Mouse (Mus musculus) heart, embryonic 12.5 days (tissue): ENCODE measurements around the gene Lgr4. TPM values are rescaled to one million over a fixed set of nuclear protein-coding genes. Genes with fewer than 3 reads are reported as not detected.
A peak's percentile ranks its signal among the peaks of the same experiment; 100 is the strongest.

Experiments used
- ATAC-seq: fragments of 200-750 bp; cut with Nextera tagmentation; 2 replicates; pipeline ENCODE4 v1.8.0; 2017; ENCODE audit warnings: moderate TSS enrichment, moderate library complexity; ENCODE audit not compliant: insufficient number of reproducible peaks, low FRiP score
- H3K27ac ChIP-seq: fragments of 300-500 bp; sonication (generic); 2 replicates; pipeline ENCODE4 v1.5.1; 2016; ENCODE audit warnings: mild to moderate bottlenecking, moderate library complexity; ENCODE audit not compliant: poor library complexity, severe bottlenecking
- H3K27me3 ChIP-seq: fragments of 300-500 bp; sonication (generic); replicated peaks from 2 replicates; pipeline ENCODE4 v1.6.1; 2016; ENCODE audit warnings: mild to moderate bottlenecking, moderate library complexity
- H3K36me3 ChIP-seq: fragments of 300-500 bp; sonication (generic); 2 replicates; pipeline ENCODE4 v1.6.1; 2016; ENCODE audit warnings: mild to moderate bottlenecking, moderate library complexity
- H3K4me1 ChIP-seq: fragments of 300-500 bp; sonication (generic); replicated peaks from 2 replicates; pipeline ENCODE4 v1.6.1; 2016; ENCODE audit warnings: mild to moderate bottlenecking
- H3K4me2 ChIP-seq: fragments of 300-500 bp; sonication (generic); 2 replicates; pipeline ENCODE4 v1.6.1; 2016; ENCODE audit warnings: mild to moderate bottlenecking, moderate library complexity
- H3K4me3 ChIP-seq: fragments of 300-500 bp; sonication (generic); 2 replicates; pipeline ENCODE4 v1.5.1; 2016; ENCODE audit warnings: mild to moderate bottlenecking
- H3K9ac ChIP-seq: fragments of 300-500 bp; sonication (generic); 2 replicates; pipeline ENCODE4 v1.6.1; 2016; ENCODE audit warnings: mild to moderate bottlenecking, moderate library complexity
- H3K9me3 ChIP-seq: fragments of 300-500 bp; sonication (generic); replicated peaks from 2 replicates; pipeline ENCODE4 v1.6.1; 2016; ENCODE audit warnings: mild to moderate bottlenecking, moderate library complexity
- WGBS: fragments of 180-500 bp; shearing (Covaris S2); methylation state at CpG from one replicate; pipeline ENCODE4 v1.1.7; 2016; 5-methylcytosine and 5-hydroxymethylcytosine counted together
- polyA plus RNA-seq: library from polyadenylated mRNA; unstranded; fragments of >200 nt; fragmentation: Nextera tagmentation; extraction: Ambion mirVana; gene quantifications from 2 replicates; pipeline ENCODE4 v1.2.1, GENCODE M21; 2016

The Lgr4 gene
- polyA plus RNA-seq, 1 experiment from 2014 or later, result 15.1 TPM

GRCm38 (mm10) chr2:109949519-109949918, 32.1 kb downstream of the Lgr4 start:
- Histone ChIP-seq H3K27ac (no peak overlapping the region), H3K27me3 (no peaks in the 10 kb centered on the region), H3K9ac (no peak overlapping the region), H3K36me3 (no peaks in the 10 kb centered on the region), H3K4me1 (peaks cover 61% of the 10 kb centered on the region), H3K4me2 (no peak overlapping the region), H3K9me3 (no peaks in the 10 kb centered on the region), H3K4me3 (no peak overlapping the region)
- ATAC-seq, result no peak

- 73% methylated on average over 3 of the region's 3 CpGs for WGBS
- H3K4me3 ChIP-seq, result no peak overlapping the region
- H3K9ac ChIP-seq, result no peak overlapping the region
- H3K27me3 ChIP-seq, result no peaks in the 10 kb centered on the region
- no peak overlapping the region for H3K27ac ChIP-seq
- no peak overlapping the region for H3K4me2 ChIP-seq
- H3K9me3 ChIP-seq, result no peaks in the 10 kb centered on the region
- no peaks in the 10 kb centered on the region for H3K36me3 ChIP-seq
- peaks cover 61% of the 10 kb centered on the region for H3K4me1 ChIP-seq
- ATAC-seq, result no peak
Observed at GRCm38 (mm10) chr2:109950311-109950710, 32.9 kb downstream of the Lgr4 start.

- no peak overlapping the region; the same call in 1 of the 2 replicates for H3K9ac ChIP-seq
- WGBS, result 35% methylated on average over 4 of the region's 4 CpGs
- no peak overlapping the region for H3K4me3 ChIP-seq
- no peaks in the 10 kb centered on the region for H3K9me3 ChIP-seq
- no peaks in the 10 kb centered on the region for H3K27me3 ChIP-seq
- peak overlapping the region; percentile 45; the same call in 1 of the 2 replicates for H3K27ac ChIP-seq
- H3K4me1 ChIP-seq, result peaks cover 60% of the 10 kb centered on the region
- 0 out of 2 replicates have a peak overlapping the region, but pooled peaks have one; percentile 3 for H3K4me2 ChIP-seq
- ATAC-seq, result no peak
- H3K36me3 ChIP-seq, result no peaks in the 10 kb centered on the region
Observed at GRCm38 (mm10) chr2:109951050-109951449, 33.6 kb downstream of the Lgr4 start.

GRCm38 (mm10) chr2:109953048-109953717, 35.7 kb downstream of the Lgr4 start:
- Histone ChIP-seq H3K4me3 (no peak overlapping the region), H3K4me2 (no peak overlapping the region), H3K9me3 (no peaks in the 10 kb centered on the region), H3K27ac (no peak overlapping the region), H3K4me1 (peaks cover 71% of the 10 kb centered on the region), H3K36me3 (no peaks in the 10 kb centered on the region), H3K27me3 (no peaks in the 10 kb centered on the region), H3K9ac (no peak overlapping the region)
- ATAC-seq, result no peak
- 86% methylated on average over 10 of the region's 10 CpGs for WGBS

GRCm38 (mm10) chr2:109953893-109954292, 36.4 kb downstream of the Lgr4 start:
- no peak overlapping the region for H3K4me2 ChIP-seq
- no peak overlapping the region for H3K27ac ChIP-seq
- ATAC-seq, result no peak
- H3K9ac ChIP-seq, result no peak overlapping the region
- peaks cover 71% of the 10 kb centered on the region for H3K4me1 ChIP-seq
- no peaks in the 10 kb centered on the region for H3K36me3 ChIP-seq
- H3K27me3 ChIP-seq, result no peaks in the 10 kb centered on the region
- no peaks in the 10 kb centered on the region for H3K9me3 ChIP-seq
- H3K4me3 ChIP-seq, result no peak overlapping the region
- WGBS, result 73% methylated on average over 4 of the region's 4 CpGs

- 38% methylated on average over 5 of the region's 5 CpGs for WGBS
- H3K27ac ChIP-seq, result peak overlapping the region; percentile 77
- H3K36me3 ChIP-seq, result no peaks in the 10 kb centered on the region
- H3K4me3 ChIP-seq, result no peak overlapping the region
- peaks cover 71% of the 10 kb centered on the region for H3K4me1 ChIP-seq
- ATAC-seq, result no peak
- H3K4me2 ChIP-seq, result peak overlapping the region; percentile 50
- no peak overlapping the region for H3K9ac ChIP-seq
- H3K27me3 ChIP-seq, result no peaks in the 10 kb centered on the region
- no peaks in the 10 kb centered on the region for H3K9me3 ChIP-seq
Observed at GRCm38 (mm10) chr2:109955060-109955459, 37.6 kb downstream of the Lgr4 start.

GRCm38 (mm10) chr2:109955910-109956309, 38.5 kb downstream of the Lgr4 start:
- no peak overlapping the region for H3K4me3 ChIP-seq
- H3K9me3 ChIP-seq, result no peaks in the 10 kb centered on the region
- no peak overlapping the region for H3K9ac ChIP-seq
- H3K27ac ChIP-seq, result no peak overlapping the region
- no peaks in the 10 kb centered on the region for H3K36me3 ChIP-seq
- no peak for ATAC-seq
- WGBS, result 84% methylated on average over 5 of the region's 5 CpGs
- no peak overlapping the region for H3K4me2 ChIP-seq
- H3K27me3 ChIP-seq, result no peaks in the 10 kb centered on the region
- H3K4me1 ChIP-seq, result peaks cover 66% of the 10 kb centered on the region

- WGBS, result 54% methylated on average over 4 of the region's 4 CpGs
Observed at GRCm38 (mm10) chr2:109956785-109957184, 39.3 kb downstream of the Lgr4 start.

GRCm38 (mm10) chr2:109958692-109959406, 41.4 kb downstream of the Lgr4 start:
- no peak overlapping the region for H3K4me3 ChIP-seq
- no peaks in the 10 kb centered on the region for H3K36me3 ChIP-seq
- H3K27me3 ChIP-seq, result no peaks in the 10 kb centered on the region
- WGBS, result 77% methylated on average over 4 of the region's 4 CpGs
- H3K9ac ChIP-seq, result no peak overlapping the region
- no peak for ATAC-seq
- H3K4me2 ChIP-seq, result no peak overlapping the region
- peaks cover 51% of the 10 kb centered on the region for H3K4me1 ChIP-seq
- no peaks in the 10 kb centered on the region for H3K9me3 ChIP-seq
- no peak overlapping the region for H3K27ac ChIP-seq

More at GRCm38 (mm10) chr2:109956785-109957184, 39.3 kb downstream of the Lgr4 start:
- H3K9ac ChIP-seq, result no peak overlapping the region
- no peak for ATAC-seq
- H3K9me3 ChIP-seq, result no peaks in the 10 kb centered on the region
- no peaks in the 10 kb centered on the region for H3K36me3 ChIP-seq
- H3K27ac ChIP-seq, result no peak overlapping the region
- H3K4me2 ChIP-seq, result no peak overlapping the region
- H3K27me3 ChIP-seq, result no peaks in the 10 kb centered on the region
- no peak overlapping the region for H3K4me3 ChIP-seq
- H3K4me1 ChIP-seq, result peaks cover 61% of the 10 kb centered on the region

GRCm38 (mm10) chr2:109959407-109960075, 42.1 kb downstream of the Lgr4 start:
- Histone ChIP-seq H3K4me2 (no peak overlapping the region), H3K27me3 (no peaks in the 10 kb centered on the region), H3K9me3 (no peaks in the 10 kb centered on the region), H3K27ac (no peak overlapping the region), H3K4me3 (no peak overlapping the region), H3K36me3 (no peaks in the 10 kb centered on the region), H3K9ac (no peak overlapping the region), H3K4me1 (peaks cover 47% of the 10 kb centered on the region)
- WGBS, result 81% methylated on average over 11 of the region's 11 CpGs
- ATAC-seq, result no peak

GRCm38 (mm10) chr2:109960246-109960645, 42.8 kb downstream of the Lgr4 start:
- Histone ChIP-seq H3K9ac (no peak overlapping the region), H3K36me3 (no peaks in the 10 kb centered on the region), H3K27me3 (no peaks in the 10 kb centered on the region), H3K4me1 (peaks cover 40% of the 10 kb centered on the region), H3K4me3 (no peak overlapping the region), H3K27ac (no peak overlapping the region), H3K9me3 (no peaks in the 10 kb centered on the region), H3K4me2 (no peak overlapping the region)
- no peak for ATAC-seq
- 70% methylated on average over 3 of the region's 3 CpGs for WGBS
